Mouse (Mus musculus) megakaryocyte, adult 5-6 weeks (primary cell): ENCODE measurements around the gene Ntrk3. TPM values are rescaled to one million over a fixed set of nuclear protein-coding genes. Genes with fewer than 3 reads are reported as not detected.
A peak's percentile ranks its signal among the peaks of the same experiment; 100 is the strongest.

Source experiments
- ATAC-seq: 2 replicates; pipeline ENCODE4 v1.8.0; 2016; ENCODE audit warnings: mild to moderate bottlenecking, inconsistent platforms; ENCODE audit not compliant: poor library complexity, severe bottlenecking
- total RNA-seq, 2 experiments: library from RNA; stranded (forward) in 1 of 2; stranded (reverse) in 1 of 2; fragments of 153-499, 151-499 nt in 1 of 2; fragments of 221-1000, 200-1000 nt in 1 of 2; gene quantifications; 2 replicates each; pipeline versions ENCODE4 v1.2.3 to v1.2.4; 2015 to 2017

Gene Ntrk3
- total RNA-seq, 2 experiments from 2014 or later: not detected

GRCm38 (mm10) chr7:78720989-78721816, 16.6 kb downstream of the Ntrk3 start:
- peak; percentile 63 for ATAC-seq

GRCm38 (mm10) chr7:78719795-78720460, 17.9 kb downstream of the Ntrk3 start:
- ATAC-seq: no peak

- no peak; the same call in 1 of the 2 replicates for ATAC-seq
These were observed 18.7 kb downstream of the Ntrk3 start for GRCm38 (mm10) chr7:78719117-78719516.

GRCm38 (mm10) chr7:78718191-78718609, 19.6 kb downstream of the Ntrk3 start:
- no peak for ATAC-seq

- no peak for ATAC-seq
These were observed 30.1 kb downstream of the Ntrk3 start for GRCm38 (mm10) chr7:78707708-78708107.

GRCm38 (mm10) chr7:78707122-78707521, 30.7 kb downstream of the Ntrk3 start:
- ATAC-seq: no peak

- ATAC-seq: no peak
These were observed 35.1 kb downstream of the Ntrk3 start for GRCm38 (mm10) chr7:78702676-78703075.

GRCm38 (mm10) chr7:78695200-78695599, 42.6 kb downstream of the Ntrk3 start:
- no peak for ATAC-seq

GRCm38 (mm10) chr7:78693148-78693547, 44.7 kb downstream of the Ntrk3 start:
- no peak for ATAC-seq

GRCm38 (mm10) chr7:78690956-78691355, 46.9 kb downstream of the Ntrk3 start:
- ATAC-seq: no peak

GRCm38 (mm10) chr7:78684943-78685342, 52.9 kb downstream of the Ntrk3 start:
- no peak for ATAC-seq

- ATAC-seq: no peak
These were observed 56.9 kb downstream of the Ntrk3 start for GRCm38 (mm10) chr7:78680871-78681270.

- no peak for ATAC-seq
These were observed 68.4 kb downstream of the Ntrk3 start for GRCm38 (mm10) chr7:78669407-78669806.

- ATAC-seq: no peak
These were observed 68.9 kb downstream of the Ntrk3 start for GRCm38 (mm10) chr7:78668916-78669315.

GRCm38 (mm10) chr7:78668003-78668635, 69.7 kb downstream of the Ntrk3 start:
- no peak for ATAC-seq

- ATAC-seq: no peak
These were observed 77.0 kb downstream of the Ntrk3 start for GRCm38 (mm10) chr7:78660832-78661231.

GRCm38 (mm10) chr7:78659846-78660245, 78.0 kb downstream of the Ntrk3 start:
- ATAC-seq: no peak

GRCm38 (mm10) chr7:78658026-78658425, 79.8 kb downstream of the Ntrk3 start:
- ATAC-seq: no peak

- no peak for ATAC-seq
These were observed 81.6 kb downstream of the Ntrk3 start for GRCm38 (mm10) chr7:78656181-78656580.

- ATAC-seq: no peak
These were observed 84.1 kb downstream of the Ntrk3 start for GRCm38 (mm10) chr7:78653686-78654085.

- no peak for ATAC-seq
These were observed 85.5 kb downstream of the Ntrk3 start for GRCm38 (mm10) chr7:78652296-78652695.

- no peak for ATAC-seq
These were observed 86.3 kb downstream of the Ntrk3 start for GRCm38 (mm10) chr7:78651540-78651939.
